Mouse (Mus musculus) MEL-GATA-1-ER (cell line): Measurements from ENCODE around the gene Pkd1.
A peak's percentile ranks its signal among the peaks of the same experiment; 100 is the strongest.

Source experiments
- DNase-seq: peaks from one replicate; pipeline ENCODE4 v3.0.0-alpha.2; 2012; ENCODE audit warnings: low read depth; ENCODE audit errors: extremely low read depth

Pkd1 gene

GRCm38 (mm10) chr17:24532045-24532444 lies 17.6 kb upstream of the Pkd1 start:
- DNase-seq: no peak

- peak; percentile 77 for DNase-seq
These were observed 16.3 kb upstream of the Pkd1 start for GRCm38 (mm10) chr17:24533099-24533992.

DNA sequence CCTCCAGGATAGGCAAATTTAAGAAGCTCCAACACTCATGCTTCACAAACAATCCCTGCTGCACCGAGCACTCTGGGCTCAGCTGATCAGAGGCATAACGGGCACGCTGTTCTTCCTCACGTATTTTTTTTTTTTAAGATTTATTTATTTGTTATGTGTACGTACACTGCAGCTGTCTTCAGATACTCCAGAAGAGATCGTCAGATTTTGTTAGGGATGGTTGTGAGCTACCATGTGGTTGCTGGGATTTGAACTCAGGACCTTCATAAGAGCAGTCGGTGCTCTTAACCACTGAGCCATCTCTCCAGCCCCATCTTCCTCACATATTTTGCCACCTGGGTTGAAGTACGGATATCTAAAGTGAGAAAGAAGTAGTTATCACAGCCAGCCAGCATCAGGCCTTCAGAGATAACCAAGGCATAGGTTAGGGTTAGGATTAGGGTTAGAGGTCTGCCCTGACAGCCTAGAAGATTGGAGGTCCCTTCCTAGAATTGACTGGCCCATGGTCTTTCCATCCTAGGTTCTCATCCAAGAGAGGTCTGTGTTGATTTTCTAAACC lies 15.4 kb upstream of the Pkd1 start, which contains the start of gene Rab26:
TSS of gene Rab26 (minus strand) at position 51 of the 559 bp plus-strand sequence.
- DNase-seq: no peak

DNA sequence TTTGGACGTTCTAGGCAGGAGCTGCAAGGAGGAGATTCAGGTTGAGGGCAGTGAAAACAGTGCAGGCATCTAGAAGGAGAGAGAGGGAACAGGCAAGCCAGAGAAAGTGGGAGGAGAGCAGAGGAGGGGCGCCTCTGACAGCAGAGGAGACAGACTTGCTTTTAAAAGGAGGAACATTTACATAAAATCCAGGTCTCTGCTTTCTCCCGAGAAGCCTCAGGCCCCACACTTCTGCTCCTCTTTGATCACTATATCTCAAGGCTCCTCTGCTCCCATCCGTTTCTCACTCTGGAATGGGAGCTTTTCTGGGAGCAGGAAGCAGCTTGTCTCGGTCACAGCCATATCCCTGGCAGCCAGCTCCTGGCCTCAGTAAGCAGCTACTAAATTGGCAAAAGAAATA lies 14.3 kb upstream of the Pkd1 start:
- no peak for DNase-seq

DNA sequence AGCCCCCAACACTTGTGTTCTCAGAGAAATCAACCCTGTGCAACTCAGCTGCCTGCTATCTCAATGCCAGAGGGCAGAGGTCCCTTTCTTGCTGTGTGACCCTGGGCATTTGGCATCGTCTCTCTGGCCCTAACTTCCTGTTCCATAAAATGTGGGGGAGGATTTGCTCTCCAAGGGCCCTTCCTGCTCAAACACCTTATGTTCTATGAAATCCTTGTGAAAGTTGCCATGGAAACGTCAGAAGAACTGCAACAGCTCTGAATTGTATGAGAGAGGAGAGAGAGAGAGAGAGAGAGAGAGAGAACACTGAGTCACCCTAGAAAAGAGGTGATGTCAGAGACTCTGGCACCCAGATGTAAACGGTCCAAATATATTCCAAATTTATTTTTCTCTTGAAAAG lies 12.1 kb upstream of the Pkd1 start:
- no peak for DNase-seq

GRCm38 (mm10) chr17:24538950-24539349 lies 10.7 kb upstream of the Pkd1 start:
- DNase-seq: no peak

- no peak for DNase-seq
These were observed 9.3 kb upstream of the Pkd1 start for GRCm38 (mm10) chr17:24540375-24540774.

DNA sequence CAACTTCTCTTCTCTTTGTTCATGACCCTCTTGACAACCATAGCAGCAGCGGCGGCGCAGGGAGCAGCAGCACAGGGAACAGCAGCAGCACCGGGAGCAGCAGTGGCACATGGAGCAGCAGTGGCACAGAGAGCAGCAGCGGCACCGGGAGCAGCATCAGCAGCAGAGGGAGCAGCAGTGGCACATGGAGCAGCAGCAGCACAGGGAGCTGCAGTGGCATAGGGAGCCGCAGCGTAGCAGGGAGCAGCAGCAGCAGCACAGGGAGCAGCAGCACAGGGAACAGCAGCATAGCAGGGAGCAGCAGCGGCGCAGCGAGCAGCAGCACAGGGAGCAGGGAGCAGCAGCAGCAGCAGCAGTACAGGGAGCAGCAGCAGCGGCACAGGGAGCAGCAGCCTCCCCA lies 5.0 kb upstream of the Pkd1 start:
- no peak for DNase-seq

GRCm38 (mm10) chr17:24545247-24545646 lies 4.4 kb upstream of the Pkd1 start:
- DNase-seq: no peak

GRCm38 (mm10) chr17:24546234-24546633 lies 3.4 kb upstream of the Pkd1 start:
- no peak for DNase-seq

DNA sequence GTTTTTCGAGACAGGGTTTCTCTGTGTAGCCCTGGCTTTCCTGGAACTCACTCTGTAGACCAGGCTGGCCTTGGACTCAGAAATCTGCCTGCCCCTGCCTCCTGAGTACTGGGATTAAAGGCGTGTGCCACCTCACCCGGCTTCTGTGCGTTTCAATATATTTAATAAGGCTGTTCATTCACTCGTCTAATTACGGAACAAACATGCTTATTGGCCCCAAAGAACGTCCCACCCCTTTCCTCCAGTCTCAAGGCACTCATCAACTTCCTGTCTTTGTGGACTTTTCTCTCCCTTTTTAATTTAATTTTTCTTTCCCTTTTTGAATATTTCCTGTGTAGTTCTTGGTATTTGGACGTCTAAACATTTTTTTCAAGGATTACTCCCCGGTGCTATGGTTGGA lies 1.2 kb upstream of the Pkd1 start:
- DNase-seq: peak; percentile 80

- no peak for DNase-seq
These were observed 565 bp upstream of the Pkd1 start for GRCm38 (mm10) chr17:24548921-24549617.

- DNase-seq: no peak
These were observed 899 bp downstream of the Pkd1 start for GRCm38 (mm10) chr17:24550416-24551049.

DNA sequence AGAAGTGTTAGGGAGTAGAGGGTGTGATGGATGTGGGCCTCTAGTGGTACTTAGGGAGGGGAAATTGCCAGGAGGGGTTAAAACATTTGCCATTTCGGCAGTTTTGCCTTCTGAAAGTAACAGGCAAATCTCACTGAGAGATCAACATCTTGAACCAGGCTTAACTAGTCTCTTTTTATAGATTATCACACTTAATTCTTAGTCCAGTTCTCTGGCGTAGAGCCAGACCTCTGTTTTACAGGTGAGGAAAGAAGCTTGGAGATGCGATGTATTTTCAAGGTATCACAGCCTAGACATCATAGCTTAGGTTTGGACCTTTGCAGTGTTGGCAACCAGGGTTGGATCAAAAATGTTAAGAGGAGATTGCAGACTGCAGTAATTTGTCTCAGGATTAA lies 1.4 kb downstream of the Pkd1 start:
- DNase-seq: no peak

DNA sequence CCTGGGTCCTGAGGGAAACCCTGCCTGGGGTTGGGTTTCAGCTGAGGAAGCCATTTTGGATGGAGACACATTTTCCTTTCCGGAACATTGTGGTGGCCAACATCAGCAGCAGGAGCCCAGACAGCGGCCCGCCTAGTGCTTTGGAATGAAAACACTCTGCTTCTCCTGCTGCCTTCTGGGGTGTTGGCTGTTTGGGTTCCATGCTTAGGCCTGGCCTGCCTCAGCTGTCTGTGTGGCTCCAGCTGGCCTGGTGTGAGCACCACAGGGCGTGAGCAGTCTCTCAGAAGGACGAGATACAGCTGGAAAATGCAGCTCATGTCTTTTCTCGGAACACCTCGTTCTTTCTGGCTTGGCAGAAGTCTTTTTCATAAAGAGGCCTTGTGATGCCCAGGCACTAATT lies 7.5 kb downstream of the Pkd1 start:
- DNase-seq: no peak

DNA sequence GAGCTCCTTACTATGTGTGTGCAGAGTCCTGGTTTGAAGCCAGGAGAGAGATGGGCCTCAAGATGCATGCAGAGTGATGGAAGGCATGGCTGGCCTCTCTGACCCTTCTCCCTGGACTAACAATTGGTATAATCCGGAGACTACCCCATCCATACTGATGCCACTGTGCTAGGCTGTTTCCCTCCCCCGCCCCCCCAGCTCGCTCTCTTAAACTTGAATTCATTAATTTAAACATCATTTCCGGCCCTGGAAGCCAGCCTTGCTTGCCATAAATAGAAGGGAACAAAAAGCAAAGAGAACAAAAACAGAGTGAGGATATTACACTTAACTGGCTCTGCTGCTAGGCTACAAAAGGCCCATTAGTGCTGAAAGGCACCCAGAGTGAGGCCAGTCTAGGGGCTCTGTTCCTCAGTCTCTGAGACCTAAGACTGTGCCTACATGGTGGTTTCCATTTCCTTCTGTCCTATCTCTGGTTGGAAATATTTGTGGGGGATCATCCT lies 9.0 kb downstream of the Pkd1 start:
- no peak for DNase-seq

- DNase-seq: no peak
These were observed 9.5 kb downstream of the Pkd1 start for GRCm38 (mm10) chr17:24559146-24559545.

GRCm38 (mm10) chr17:24560301-24561028 lies 10.8 kb downstream of the Pkd1 start:
- DNase-seq: no peak

DNA sequence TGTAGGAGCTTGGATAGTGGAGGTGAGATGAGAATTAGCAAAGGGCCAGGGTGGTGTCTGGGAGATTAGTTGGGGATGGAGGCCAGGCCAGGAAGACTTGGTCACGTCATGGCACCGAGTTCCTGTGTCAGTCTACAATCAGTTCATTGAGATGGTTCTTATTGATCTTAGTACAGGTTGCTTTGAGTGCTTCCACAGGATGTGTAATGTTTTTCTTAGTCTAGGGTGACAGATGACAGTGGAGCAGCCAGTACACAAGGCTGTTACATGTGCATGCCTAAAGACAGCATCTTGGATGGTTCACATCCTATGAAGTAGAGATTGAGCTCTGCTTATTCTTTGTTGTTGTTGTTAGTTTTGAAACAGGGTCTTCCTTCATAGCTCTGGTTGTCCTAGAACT lies 12.0 kb downstream of the Pkd1 start:
- no peak for DNase-seq

DNA sequence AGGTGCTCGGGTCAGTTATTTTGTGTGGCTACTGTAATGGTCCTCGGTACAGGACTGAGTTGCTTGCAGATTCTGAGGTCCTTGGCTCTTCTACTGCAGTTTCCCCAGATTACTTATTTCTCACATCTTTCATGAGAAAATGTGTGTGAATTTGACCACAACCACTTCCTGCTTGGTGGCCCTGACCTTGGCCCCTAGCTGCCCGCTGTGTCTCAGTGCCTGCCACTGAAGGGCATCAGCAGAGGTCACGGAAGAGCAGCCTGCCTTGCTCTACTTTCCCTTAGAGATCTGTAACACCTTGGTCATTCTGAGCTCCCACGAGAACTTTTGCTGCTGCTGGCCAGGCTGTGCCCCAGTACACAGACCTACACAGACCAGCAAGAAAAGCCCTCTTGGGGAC lies 14.0 kb downstream of the Pkd1 start:
- no peak for DNase-seq

GRCm38 (mm10) chr17:24564422-24564821 lies 14.8 kb downstream of the Pkd1 start:
- no peak for DNase-seq
